Mouse (Mus musculus) layer of hippocampus, adult 2 months (tissue): ENCODE results near the gene Clic6. TPM values are rescaled to one million over a fixed set of nuclear protein-coding genes. Genes with fewer than 3 reads are reported as not detected.

Experiments used
- DNase-seq, 2 experiments: peaks; one replicate each; pipeline ENCODE4 v3.0.0; 2022; ENCODE audit warnings: low spot score in 2 of 2
- H3K27ac ChIP-seq: fragments of 200-600 bp; 2 replicates; pipeline ENCODE4 v1.8.1; 2022
- H3K4me3 ChIP-seq: fragments of 200-600 bp; 2 replicates; pipeline ENCODE4 v1.8.1; 2022; ENCODE audit warnings: mild to moderate bottlenecking
- CTCF ChIP-seq: fragments of 200-600 bp; conservative IDR thresholded peaks from 2 replicates; pipeline ENCODE4 v1.8.1; 2022; ENCODE audit warnings: antibody characterized with exemption, mild to moderate bottlenecking, moderate library complexity
- total RNA-seq, 2 experiments: library from RNA; stranded (reverse); gene quantifications; 2 replicates each; pipeline ENCODE4 v1.2.3; 2021

Clic6 gene
- total RNA-seq, 2 experiments from 2014 or later = 0.69 to 2.2 TPM

GRCm38 (mm10) chr16:92455488-92455887 is 30.0 kb upstream of the Clic6 start:
- no peak overlapping the region for H3K4me3 ChIP-seq
- no peak overlapping the region for H3K27ac ChIP-seq
- TF ChIP-seq CTCF = peak; percentile 61
- DNase-seq = no peak

GRCm38 (mm10) chr16:92455969-92456368 is 29.6 kb upstream of the Clic6 start:
- H3K4me3 ChIP-seq = no peak overlapping the region
- TF ChIP-seq CTCF = no peak
- no peak overlapping the region for H3K27ac ChIP-seq
- no peak for DNase-seq

- TF ChIP-seq CTCF = peak; percentile 96
- DNase-seq = peak; percentile 49 to 74
Measured at GRCm38 (mm10) chr16:92457594-92457993, 27.9 kb upstream of the Clic6 start.

GRCm38 (mm10) chr16:92461412-92461811 is 24.1 kb upstream of the Clic6 start:
- no peak for DNase-seq
- H3K4me3 ChIP-seq = no peak overlapping the region
- H3K27ac ChIP-seq = peak overlapping the region; percentile 23; the same call in 1 of the 2 replicates
- no peak for TF ChIP-seq CTCF

More at GRCm38 (mm10) chr16:92457594-92457993, 27.9 kb upstream of the Clic6 start:
- no peak overlapping the region for H3K27ac ChIP-seq
- H3K4me3 ChIP-seq = no peak overlapping the region

- Histone ChIP-seq H3K4me3 (peak overlapping the region; percentile 74), H3K27ac (peak overlapping the region; percentile 91; the same call in 1 of the 2 replicates)
- no peak for DNase-seq
- no peak for TF ChIP-seq CTCF
Measured at GRCm38 (mm10) chr16:92464390-92464972, 21.1 kb upstream of the Clic6 start.

- H3K4me3 ChIP-seq = peak overlapping the region; percentile 74
- H3K27ac ChIP-seq = peak overlapping the region; percentile 91
- no peak for TF ChIP-seq CTCF
- DNase-seq = peak in 1 of 2 experiments; percentile 31
Measured at GRCm38 (mm10) chr16:92465226-92465625, 20.3 kb upstream of the Clic6 start.

GRCm38 (mm10) chr16:92465642-92466526 is 19.7 kb upstream of the Clic6 start:
- TF ChIP-seq CTCF = peak; percentile 20
- peak overlapping the region; percentile 92 for H3K27ac ChIP-seq
- peak; percentile 96 to 97 for DNase-seq
- H3K4me3 ChIP-seq = peak overlapping the region; percentile 74

- peak; percentile 12; the same call in 1 of the 2 replicates for TF ChIP-seq CTCF
- Histone ChIP-seq H3K4me3 (no peak overlapping the region), H3K27ac (no peak overlapping the region)
- no peak for DNase-seq
Measured at GRCm38 (mm10) chr16:92467041-92467440, 18.5 kb upstream of the Clic6 start.

- no peak for TF ChIP-seq CTCF
- DNase-seq = no peak
- H3K4me3 ChIP-seq = no peak overlapping the region
- no peak overlapping the region for H3K27ac ChIP-seq
Measured at GRCm38 (mm10) chr16:92468459-92468858, 17.1 kb upstream of the Clic6 start.

GRCm38 (mm10) chr16:92470706-92471105 is 14.8 kb upstream of the Clic6 start, which contains the start of gene Rcan1:
Gene Rcan1 (minus strand): TSS chr16:92470867.
- Histone ChIP-seq H3K4me3 (no peak within 1 kb of the TSS), H3K27ac (no peak within 1 kb of the TSS)
- DNase-seq = no peak
- TF ChIP-seq CTCF = no peak

- H3K4me3 ChIP-seq = no peak overlapping the region
- H3K27ac ChIP-seq = no peak overlapping the region
- no peak for TF ChIP-seq CTCF
- DNase-seq = no peak
Measured at GRCm38 (mm10) chr16:92472898-92473297, 12.6 kb upstream of the Clic6 start.

- DNase-seq = no peak
- no peak for TF ChIP-seq CTCF
- Histone ChIP-seq H3K27ac (no peak overlapping the region), H3K4me3 (no peak overlapping the region)
Measured at GRCm38 (mm10) chr16:92475093-92475860, 10.3 kb upstream of the Clic6 start.

- Histone ChIP-seq H3K27ac (no peak overlapping the region), H3K4me3 (peak overlapping the region; percentile 31)
- peak; percentile 95 for TF ChIP-seq CTCF
- peak; percentile 53 to 68 for DNase-seq
Measured at GRCm38 (mm10) chr16:92478561-92479150, 6.9 kb upstream of the Clic6 start.
